26 mouse cellular contexts compared by ENCODE assay signal in the genomic region with DNA sequence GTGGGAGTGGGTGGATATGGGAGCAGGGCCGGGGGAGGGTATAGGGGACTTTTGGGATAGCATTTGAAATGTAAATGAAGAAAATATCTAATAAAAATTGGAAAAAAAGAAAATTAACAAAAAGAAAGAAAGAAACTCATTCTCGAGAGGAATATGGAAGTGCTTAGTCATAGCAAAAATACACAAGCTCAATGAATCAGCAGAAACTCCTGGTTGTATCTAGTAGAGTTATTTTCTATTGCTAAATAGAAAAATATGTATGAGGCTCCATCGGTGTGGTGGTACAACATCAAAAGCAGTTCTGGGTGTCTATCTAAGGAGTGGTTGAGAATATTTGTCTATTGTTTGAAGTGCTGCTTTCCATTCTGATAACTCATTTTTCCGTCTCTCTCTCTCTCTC.
"Had no signal": no experiment of that assay in that cellular context is flagged by ENCODE, and none has a peak within 500 bp of the region (broad histone marks: within the 10 kb centered on the region; RNA-seq: fewer than 3 reads in every experiment).

No protein-coding gene starts in this region.

- H3K27ac ChIP-seq: gastrocnemius, adult 2 months; heart, embryonic 10.5 days; hindbrain, embryonic 10.5 days; hindbrain, embryonic 12.5 days; hindbrain, embryonic 15.5 days; hindbrain, postnatal 0 days; kidney, embryonic 15.5 days; kidney, postnatal 0 days; limb, embryonic 13.5 days; limb, embryonic 15.5 days; liver, embryonic 13.5 days had no signal

- ATAC-seq: hindbrain, postnatal 0 days; intestine, embryonic 16.5 days had no signal

- H3K36me3 ChIP-seq: heart, embryonic 10.5 days; heart, embryonic 12.5 days; hindbrain, embryonic 10.5 days; hindbrain, embryonic 12.5 days; hindbrain, embryonic 15.5 days; kidney, embryonic 15.5 days; limb, embryonic 13.5 days; limb, embryonic 15.5 days; liver, embryonic 13.5 days had no signal

- H3K4me2 ChIP-seq: heart, embryonic 12.5 days; hindbrain, embryonic 12.5 days; hindbrain, embryonic 15.5 days; kidney, embryonic 15.5 days; limb, embryonic 13.5 days; limb, embryonic 15.5 days; liver, embryonic 13.5 days had no signal

- H3K4me3 ChIP-seq: gastrocnemius, adult 2 months; heart, embryonic 10.5 days; heart, embryonic 12.5 days; hindbrain, embryonic 10.5 days; hindbrain, embryonic 12.5 days; hindbrain, embryonic 15.5 days; kidney, embryonic 15.5 days; limb, embryonic 13.5 days; limb, embryonic 15.5 days; liver, embryonic 13.5 days had no signal

- H3K9ac ChIP-seq: heart, embryonic 12.5 days; hindbrain, embryonic 12.5 days; hindbrain, embryonic 15.5 days; kidney, embryonic 15.5 days; limb, embryonic 13.5 days; limb, embryonic 15.5 days; liver, embryonic 13.5 days had no signal

- H3K27me3 ChIP-seq: heart, embryonic 12.5 days; hindbrain, embryonic 12.5 days; hindbrain, embryonic 15.5 days; limb, embryonic 15.5 days; liver, embryonic 13.5 days had no signal

- H3K9me3 ChIP-seq: heart, embryonic 10.5 days; heart, embryonic 12.5 days; hindbrain, embryonic 10.5 days; hindbrain, embryonic 12.5 days; hindbrain, embryonic 15.5 days; kidney, embryonic 15.5 days; limb, embryonic 13.5 days; limb, embryonic 15.5 days; liver, embryonic 13.5 days had no signal

- H3K4me1 ChIP-seq: heart, embryonic 10.5 days; heart, embryonic 12.5 days; hindbrain, embryonic 10.5 days; hindbrain, embryonic 12.5 days; hindbrain, embryonic 15.5 days; kidney, embryonic 15.5 days; limb, embryonic 13.5 days; limb, embryonic 15.5 days; liver, embryonic 13.5 days had no signal

- DNase-seq: gastrocnemius, adult 2 months; gastrocnemius, postnatal 10 days; gastrocnemius, postnatal 25 days; heart, adult 18-20 months; heart, postnatal 10 days; heart, postnatal 4 days; kidney, adult 11 months; kidney, adult 2 months; kidney, adult 9 months; kidney, postnatal 14 days; kidney, postnatal 36 days; layer of hippocampus, adult 9-11 months; layer of hippocampus, postnatal 36 days; left cerebral cortex, postnatal 4 days; liver, embryonic 13.5 days had no signal
